13 mouse cellular contexts compared by ENCODE assay signal in genomic region chr7:94046029-94046428, GRCm38 (mm10).
DNase-seq lines count a peak whose midpoint lies in the region; ATAC-seq lines count a peak whose summit lies in the region.
"Had no signal": no experiment of that assay in that cellular context is flagged by ENCODE, and none has a peak within 500 bp of the region (broad histone marks: within the 10 kb centered on the region; RNA-seq: fewer than 3 reads in every experiment).

No protein-coding gene starts in this region.

- 7% methylated on average over 1 of the region's 1 CpGs for WGBS in hindbrain, embryonic 14.5 days
- 33% methylated on average over 1 of the region's 1 CpGs for WGBS in hindbrain, embryonic 12.5 days
- 36% methylated on average over 1 of the region's 1 CpGs for WGBS in forebrain, embryonic 16.5 days
- WGBS in heart, embryonic 12.5 days = 27% methylated on average over 1 of the region's 1 CpGs

- no peaks in the 10 kb centered on the region for H3K36me3 ChIP-seq in hindbrain, embryonic 14.5 days (replicated peaks; ENCODE audit: control insufficient read depth, insufficient read depth)
- H3K36me3 ChIP-seq in hindbrain, embryonic 12.5 days = no peaks in the 10 kb centered on the region
- H3K36me3 ChIP-seq in forebrain, embryonic 16.5 days (ENCODE audit: control insufficient read depth, insufficient read depth) = no peaks in the 10 kb centered on the region
- no peaks in the 10 kb centered on the region for H3K36me3 ChIP-seq in heart, embryonic 12.5 days
- H3K36me3 ChIP-seq: limb, embryonic 12.5 days; stomach, embryonic 15.5 days had no signal

- H3K9ac ChIP-seq in hindbrain, embryonic 14.5 days = no peak overlapping the region
- H3K9ac ChIP-seq in hindbrain, embryonic 12.5 days = no peak overlapping the region
- H3K9ac ChIP-seq in forebrain, embryonic 16.5 days (replicated peaks; ENCODE audit: low read depth, low read length) = no peak overlapping the region
- no peak overlapping the region for H3K9ac ChIP-seq in heart, embryonic 12.5 days
- H3K9ac ChIP-seq: limb, embryonic 12.5 days; stomach, embryonic 15.5 days had no signal

- H3K4me1 ChIP-seq in hindbrain, embryonic 14.5 days (replicated peaks; ENCODE audit: control insufficient read depth, insufficient read depth, low read length) = no peaks in the 10 kb centered on the region; the same call in 1 of the 2 replicates
- peaks cover 7% of the 10 kb centered on the region; the same call in 1 of the 2 replicates for H3K4me1 ChIP-seq in hindbrain, embryonic 12.5 days
- peaks cover 5% of the 10 kb centered on the region; the same call in 1 of the 2 replicates for H3K4me1 ChIP-seq in forebrain, embryonic 16.5 days (replicated peaks; ENCODE audit: control insufficient read depth, insufficient read depth, low read length)
- H3K4me1 ChIP-seq in heart, embryonic 12.5 days (replicated peaks) = no peaks in the 10 kb centered on the region
- H3K4me1 ChIP-seq: limb, embryonic 12.5 days; megakaryocyte, embryonic 14.5 days; stomach, embryonic 15.5 days had no signal

- peak; percentile 70 for DNase-seq in hindbrain, embryonic 14.5 days (ENCODE audit: low spot score)
- peak; percentile 37 for DNase-seq in 416B (ENCODE audit: low read depth)
- DNase-seq in MN1 (ENCODE audit: low spot score) = peak; percentile 47
- no peak for DNase-seq in Muller cell, postnatal 12 days (ENCODE audit: inconsistent ontology term)
- no peak for DNase-seq in heart, adult 9 months (ENCODE audit: low spot score in 2 of 2)
- DNase-seq: heart, postnatal 14 days; kidney, postnatal 36 days had no signal

- ATAC-seq in hindbrain, embryonic 14.5 days (ENCODE audit: low FRiP score) = no peak
- ATAC-seq in hindbrain, embryonic 12.5 days (ENCODE audit: low FRiP score) = no peak
- ATAC-seq in forebrain, embryonic 16.5 days = peak; percentile 55; the same call in 1 of the 2 replicates
- no peak for ATAC-seq in heart, embryonic 12.5 days (ENCODE audit: insufficient number of reproducible peaks, low FRiP score)

- H3K4me3 ChIP-seq in hindbrain, embryonic 14.5 days (replicated peaks; ENCODE audit: low read length) = no peak overlapping the region
- H3K4me3 ChIP-seq in hindbrain, embryonic 12.5 days = no peak overlapping the region
- no peak overlapping the region for H3K4me3 ChIP-seq in forebrain, embryonic 16.5 days (replicated peaks; ENCODE audit: low read length)
- no peak overlapping the region for H3K4me3 ChIP-seq in heart, embryonic 12.5 days
- H3K4me3 ChIP-seq: limb, embryonic 12.5 days; megakaryocyte, embryonic 14.5 days; stomach, embryonic 15.5 days had no signal

- no peak overlapping the region for H3K27ac ChIP-seq in hindbrain, embryonic 14.5 days
- H3K27ac ChIP-seq in hindbrain, embryonic 12.5 days = no peak overlapping the region
- no peak overlapping the region for H3K27ac ChIP-seq in forebrain, embryonic 16.5 days (ENCODE audit: low read length)
- no peak overlapping the region for H3K27ac ChIP-seq in heart, embryonic 12.5 days (ENCODE audit: poor library complexity, severe bottlenecking)
- H3K27ac ChIP-seq: limb, embryonic 12.5 days; stomach, embryonic 15.5 days had no signal

- H3K9me3 ChIP-seq in hindbrain, embryonic 14.5 days (ENCODE audit: control insufficient read depth, low read length) = no peaks in the 10 kb centered on the region
- no peaks in the 10 kb centered on the region for H3K9me3 ChIP-seq in hindbrain, embryonic 12.5 days (replicated peaks)
- no peaks in the 10 kb centered on the region for H3K9me3 ChIP-seq in forebrain, embryonic 16.5 days (ENCODE audit: control insufficient read depth, low read length)
- H3K9me3 ChIP-seq in heart, embryonic 12.5 days (replicated peaks) = no peaks in the 10 kb centered on the region
- H3K9me3 ChIP-seq: limb, embryonic 12.5 days; megakaryocyte, embryonic 14.5 days; stomach, embryonic 15.5 days had no signal

- H3K4me2 ChIP-seq in hindbrain, embryonic 14.5 days (replicated peaks) = 0 out of 2 replicates have a peak overlapping the region, but pooled peaks have one; percentile 0
- no peak overlapping the region for H3K4me2 ChIP-seq in hindbrain, embryonic 12.5 days (replicated peaks)
- no peak overlapping the region for H3K4me2 ChIP-seq in forebrain, embryonic 16.5 days (ENCODE audit: low read length)
- no peak overlapping the region for H3K4me2 ChIP-seq in heart, embryonic 12.5 days
- H3K4me2 ChIP-seq: limb, embryonic 12.5 days; stomach, embryonic 15.5 days had no signal

- H3K27me3 ChIP-seq in hindbrain, embryonic 14.5 days (ENCODE audit: control insufficient read depth, insufficient read depth, low read length) = 0 out of 2 replicates have a peak, but pooled peaks cover under 1% of the 10 kb centered on the region
- no peaks in the 10 kb centered on the region for H3K27me3 ChIP-seq in hindbrain, embryonic 12.5 days
- H3K27me3 ChIP-seq in forebrain, embryonic 16.5 days (replicated peaks; ENCODE audit: control insufficient read depth, insufficient read depth, low read length) = no peaks in the 10 kb centered on the region
- H3K27me3 ChIP-seq in heart, embryonic 12.5 days (replicated peaks) = no peaks in the 10 kb centered on the region
- H3K27me3 ChIP-seq: limb, embryonic 12.5 days; megakaryocyte, embryonic 14.5 days; stomach, embryonic 15.5 days had no signal

Comparison
In these comparisons a context has a peak if more than half of its experiments do, and no peak if none do; other contexts are left out.
1. DNase-seq: peak in hindbrain, embryonic 14.5 days (single experiment), 416B (single experiment) and MN1 (single experiment); none in Muller cell, postnatal 12 days (single experiment) and heart, adult 9 months (0 of 2).